Mouse (Mus musculus) stomach, postnatal 0 days (tissue): ENCODE measurements around the gene Tctn1.

ENCODE experiments used
- CTCF ChIP-seq: IDR thresholded peaks from 2 replicates; pipeline ENCODE4 v1.5.1; 2016; ENCODE audit warnings: antibody characterized with exemption, low read depth, mild to moderate bottlenecking, moderate library complexity
- EP300 ChIP-seq: optimal IDR thresholded peaks from 2 replicates; pipeline ENCODE3; 2016; ENCODE audit warnings: antibody characterized with exemption

- TF ChIP-seq CTCF, result no peak
- TF ChIP-seq EP300, result no peak
These were observed 60.1 kb downstream of the Tctn1 start for GRCm38 (mm10) chr5:122204180-122204579.
